8 mouse cellular contexts compared by ENCODE assay signal in the genomic region with DNA sequence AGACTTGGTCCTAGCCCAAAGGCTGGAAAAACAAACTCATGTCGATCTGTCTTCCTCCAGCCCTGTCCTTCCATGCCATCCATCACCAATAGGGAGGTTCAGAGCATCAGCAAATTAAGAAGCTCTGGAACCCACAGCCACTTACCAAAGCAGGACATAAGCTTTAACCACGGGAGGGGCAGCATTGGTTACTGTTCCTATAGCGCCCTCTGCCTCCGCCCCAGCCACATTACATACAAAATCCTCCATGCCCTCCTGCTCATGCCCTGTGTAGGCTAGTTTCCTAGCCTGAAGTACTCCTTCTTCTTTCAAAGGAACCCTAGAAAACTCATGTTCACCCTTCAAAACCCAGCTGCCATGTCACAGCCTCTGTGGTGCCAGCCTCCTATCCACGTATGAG.
A peak's percentile ranks its signal among the peaks of the same experiment; 100 is the strongest.
DNase-seq lines count a peak whose midpoint lies in the region; ATAC-seq and TF ChIP-seq lines count a peak whose summit lies in the region.

No protein-coding gene starts in this region.

- H3K4me2 ChIP-seq in liver, embryonic 16.5 days (ENCODE audit: low read depth, low read length), result no peak overlapping the region
- H3K4me2 ChIP-seq in hindbrain, embryonic 13.5 days, result no peak overlapping the region

- peak; percentile 48 for DNase-seq in CD4-positive helper T cell, adult 2 months (ENCODE audit: low read depth, low spot score)
- DNase-seq in ES-E14 (ENCODE audit: low read depth, low spot score), result peak; percentile 29
- peak; percentile 75 for DNase-seq in cerebellum, adult 8-10 months
- peak; percentile 53 for DNase-seq in gastrocnemius, postnatal 10 days
- DNase-seq in layer of hippocampus, adult 11-12 months (ENCODE audit: low spot score), result peak; percentile 77
- peak; percentile 62 for DNase-seq in right cerebral cortex, postnatal 25 days

- 19% methylated on average over 5 of the region's 5 CpGs for WGBS in liver, embryonic 16.5 days (ENCODE audit: insufficient replicate concordance)
- WGBS in hindbrain, embryonic 13.5 days, result 23% methylated on average over 5 of the region's 5 CpGs

- in situ Hi-C loops in ES-E14 (cut with MboI; ENCODE audit: low sequenced_read_pairs in 2 of 2, unreplicated experiment in 2 of 2), result loop anchor here (5.0 to 10.0 kb wide), 2 partner anchors 248 to 250 kb away; no protein-coding TSS in a partner anchor

- H3K4me3 ChIP-seq in ES-E14 (ENCODE audit: insufficient read depth in 1 of 2, low read depth in 1 of 2, low read length in 2 of 2, poor library complexity in 1 of 2, severe bottlenecking in 1 of 2), result no peak overlapping the region
- no peak overlapping the region for H3K4me3 ChIP-seq in liver, embryonic 16.5 days (ENCODE audit: low read depth, low read length)
- H3K4me3 ChIP-seq in hindbrain, embryonic 13.5 days, result no peak overlapping the region

- H3K9ac ChIP-seq in ES-E14 (ENCODE audit: insufficient read depth, low read depth, low read length, poor library complexity, severe bottlenecking), result no peak overlapping the region
- H3K9ac ChIP-seq in liver, embryonic 16.5 days (ENCODE audit: low read depth, low read length), result no peak overlapping the region
- H3K9ac ChIP-seq in hindbrain, embryonic 13.5 days, result no peak overlapping the region

- ATAC-seq in liver, embryonic 16.5 days (ENCODE audit: low read depth), result 0 out of 2 replicates have a peak, but pooled peaks have one; percentile 16
- ATAC-seq in hindbrain, embryonic 13.5 days (ENCODE audit: low FRiP score), result no peak

- H3K36me3 ChIP-seq in ES-E14 (ENCODE audit: control insufficient read depth, insufficient read depth, low read length, poor library complexity, severe bottlenecking), result no peaks in the 10 kb centered on the region
- no peaks in the 10 kb centered on the region for H3K36me3 ChIP-seq in liver, embryonic 16.5 days (ENCODE audit: control insufficient read depth, insufficient read depth)
- no peaks in the 10 kb centered on the region for H3K36me3 ChIP-seq in hindbrain, embryonic 13.5 days

- no peaks in the 10 kb centered on the region for H3K4me1 ChIP-seq in ES-E14 (ENCODE audit: control insufficient read depth in 2 of 2, insufficient read depth in 2 of 2, low read length in 2 of 2, poor library complexity in 1 of 2)
- H3K4me1 ChIP-seq in liver, embryonic 16.5 days (ENCODE audit: control insufficient read depth, low read depth, low read length), result no peaks in the 10 kb centered on the region
- peaks cover 15% of the 10 kb centered on the region for H3K4me1 ChIP-seq in hindbrain, embryonic 13.5 days (replicated peaks)

- H3K27me3 ChIP-seq in liver, embryonic 16.5 days (ENCODE audit: control insufficient read depth, insufficient read depth, low read depth, low read length), result no peaks in the 10 kb centered on the region
- no peaks in the 10 kb centered on the region for H3K27me3 ChIP-seq in hindbrain, embryonic 13.5 days

- no peak overlapping the region for H3K27ac ChIP-seq in ES-E14 (ENCODE audit: insufficient read depth, low read depth, low read length, poor library complexity, severe bottlenecking)
- no peak overlapping the region for H3K27ac ChIP-seq in liver, embryonic 16.5 days (ENCODE audit: low read length)
- H3K27ac ChIP-seq in hindbrain, embryonic 13.5 days, result no peak overlapping the region

- no peaks in the 10 kb centered on the region for H3K9me3 ChIP-seq in ES-E14 (ENCODE audit: control insufficient read depth, insufficient read depth, low read depth, low read length)
- no peaks in the 10 kb centered on the region for H3K9me3 ChIP-seq in liver, embryonic 16.5 days (replicated peaks; ENCODE audit: control insufficient read depth, low read length)
- H3K9me3 ChIP-seq in hindbrain, embryonic 13.5 days, result no peaks in the 10 kb centered on the region

TF ChIP-seq in ES-E14, 5 proteins besides CTCF, POLR2A, EP300 and RAD21:
- peak; percentile 82 for TF ChIP-seq ZC3H11A (IDR thresholded peaks at IDR 0.05; ENCODE audit: borderline replicate concordance, low read depth, low read length)
- no peak for TF ChIP-seq ZNF384 (IDR thresholded peaks at IDR 0.05; ENCODE audit: low read depth, low read length)
